Mouse (Mus musculus) cortical plate, adult 2 months (tissue): ENCODE measurements at regions not wholly inside any gene's neighbourhood (a gene's known extent, or its start where the extent isn't known, plus 50 kb on each side); places are given as distances from the start of the nearest gene placed in this dataset.

Experiments used
- H3K27ac ChIP-seq: fragments of 200-500 bp; 2 replicates; pipeline ENCODE4 v1.5.1; 2012; ENCODE audit warnings: low read length, control low read depth, inconsistent platforms; ENCODE audit not compliant: insufficient read depth
- H3K4me1 ChIP-seq: fragments of 200-500 bp; 2 replicates; pipeline ENCODE4 v1.6.1; 2011; ENCODE audit warnings: low read length; ENCODE audit not compliant: control insufficient read depth, insufficient read depth
- H3K4me3 ChIP-seq: fragments of 200-500 bp; 2 replicates; pipeline ENCODE4 v1.5.1; 2011; ENCODE audit warnings: mild to moderate bottlenecking, low read length, control low read depth; ENCODE audit not compliant: insufficient read depth
- CTCF ChIP-seq: fragments of 200-500 bp; IDR thresholded peaks from 2 replicates; pipeline ENCODE4 v1.5.1; 2011; ENCODE audit warnings: mild to moderate bottlenecking, control low read depth, low read length; ENCODE audit not compliant: insufficient read depth; ENCODE audit errors: extremely low read depth
- POLR2A ChIP-seq: fragments of 200-500 bp; IDR thresholded peaks from 2 replicates; pipeline ENCODE4 v1.6.1; 2011; ENCODE audit warnings: mild to moderate bottlenecking, low read length, control low read depth; ENCODE audit not compliant: insufficient read depth; ENCODE audit errors: extremely low read depth

GRCm38 (mm10) chr4:32176449-32177135 lies 62.0 kb upstream of the Bach2 start:
- H3K27ac ChIP-seq: no peak overlapping the region
- no peak for TF ChIP-seq CTCF
- TF ChIP-seq POLR2A: no peak
- H3K4me1 ChIP-seq: no peaks in the 10 kb centered on the region
- no peak overlapping the region for H3K4me3 ChIP-seq

GRCm38 (mm10) chr4:32177933-32178639 lies 60.5 kb upstream of the Bach2 start:
- no peak overlapping the region for H3K4me3 ChIP-seq
- H3K4me1 ChIP-seq: no peaks in the 10 kb centered on the region
- TF ChIP-seq POLR2A: no peak
- TF ChIP-seq CTCF: no peak
- H3K27ac ChIP-seq: no peak overlapping the region

DNA sequence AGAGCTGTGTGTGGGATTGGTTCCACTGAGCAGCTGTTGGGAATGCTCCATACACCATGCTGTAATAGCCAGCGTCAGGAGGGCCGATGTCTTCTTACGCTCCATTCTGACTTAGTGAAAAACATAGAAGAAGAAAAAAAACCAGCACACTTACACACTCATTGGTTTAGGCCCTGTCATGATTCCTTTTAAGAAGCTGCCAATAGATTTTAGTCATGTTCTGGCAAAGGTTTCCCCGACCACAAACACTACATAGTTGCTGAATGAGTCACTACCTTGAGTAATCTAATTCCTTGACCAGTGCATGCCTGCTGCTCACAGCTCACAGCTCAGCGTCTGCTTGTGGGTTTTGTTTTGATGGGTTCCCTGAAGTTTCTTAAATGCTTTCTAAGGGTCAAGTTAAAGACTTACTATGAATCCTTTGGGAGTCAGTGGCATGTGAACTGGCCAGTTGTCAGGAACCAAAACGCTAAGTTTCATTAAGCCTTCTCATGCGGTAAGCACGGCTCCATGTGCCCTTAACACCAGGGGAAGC lies 58.8 kb upstream of the Bach2 start:
- no peak overlapping the region for H3K27ac ChIP-seq
- H3K4me3 ChIP-seq: no peak overlapping the region
- TF ChIP-seq CTCF: no peak
- no peaks in the 10 kb centered on the region for H3K4me1 ChIP-seq

- Histone ChIP-seq H3K4me1 (no peaks in the 10 kb centered on the region), H3K27ac (no peak overlapping the region), H3K4me3 (no peak overlapping the region)
- TF ChIP-seq POLR2A (no peak), CTCF (no peak)
These were observed 54.8 kb upstream of the Bach2 start for GRCm38 (mm10) chr4:32183791-32184190.

- TF ChIP-seq POLR2A (no peak), CTCF (no peak)
- peaks cover 2% of the 10 kb centered on the region; the same call in 1 of the 2 replicates for H3K4me1 ChIP-seq
These were observed 52.6 kb upstream of the Bach2 start for GRCm38 (mm10) chr4:32185986-32186385.

GRCm38 (mm10) chr4:32187154-32187553 lies 51.5 kb upstream of the Bach2 start:
- Histone ChIP-seq H3K27ac (no peak overlapping the region), H3K4me3 (no peak overlapping the region), H3K4me1 (peaks cover 2% of the 10 kb centered on the region; the same call in 1 of the 2 replicates)
- TF ChIP-seq POLR2A (no peak), CTCF (no peak)

More at GRCm38 (mm10) chr4:32185986-32186385, 52.6 kb upstream of the Bach2 start:
- no peak overlapping the region for H3K27ac ChIP-seq
- no peak overlapping the region for H3K4me3 ChIP-seq

- Histone ChIP-seq H3K4me1 (peaks cover 2% of the 10 kb centered on the region; the same call in 1 of the 2 replicates), H3K4me3 (no peak overlapping the region), H3K27ac (no peak overlapping the region)
- no peak for TF ChIP-seq CTCF
- TF ChIP-seq POLR2A: no peak
These were observed 50.5 kb upstream of the Bach2 start for GRCm38 (mm10) chr4:32188076-32188475.

DNA sequence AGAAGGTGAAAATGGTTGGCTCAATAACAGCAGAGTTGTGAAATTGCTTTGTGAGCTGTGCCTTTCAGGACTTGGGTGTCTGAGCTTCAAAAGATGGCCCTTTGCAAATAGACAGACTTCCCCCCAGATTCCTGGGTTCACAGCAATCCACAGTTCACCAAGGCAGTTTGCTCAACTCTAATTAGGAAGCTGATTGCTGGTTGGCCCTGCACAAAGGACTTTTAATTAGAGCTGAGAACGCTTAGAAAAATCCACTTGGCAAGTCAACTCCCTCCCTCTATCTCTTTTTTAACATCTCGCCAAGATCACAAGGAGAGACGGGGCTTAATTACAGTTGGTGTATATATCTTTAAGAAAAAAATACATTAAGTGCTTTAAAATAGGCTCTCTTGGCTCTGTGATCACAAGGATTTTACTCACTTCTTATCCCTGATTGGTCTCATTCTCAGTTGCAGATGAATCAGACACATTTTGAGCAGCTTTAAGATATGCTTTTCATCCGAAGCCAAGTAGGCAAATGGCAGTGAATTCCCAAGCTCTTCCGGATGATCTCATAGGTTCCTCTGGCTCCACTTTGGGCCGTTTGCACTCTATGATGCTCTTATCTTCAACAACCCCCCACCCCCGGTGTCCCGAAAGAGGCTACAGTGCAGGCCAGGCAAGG lies 49.7 kb upstream of the Bach2 start:
- no peak for TF ChIP-seq POLR2A
- Histone ChIP-seq H3K27ac (no peak overlapping the region), H3K4me3 (no peak overlapping the region), H3K4me1 (peaks cover 2% of the 10 kb centered on the region; the same call in 1 of the 2 replicates)
